Mouse (Mus musculus) adrenal gland, postnatal 36 days (tissue): Measurements from ENCODE around the gene Clec18a. TPM values are rescaled to one million over a fixed set of nuclear protein-coding genes. Genes with fewer than 3 reads are reported as not detected.
A peak's percentile ranks its signal among the peaks of the same experiment; 100 is the strongest.
"Not testable (repeated sequence)": the region's sequence is repeated elsewhere in the genome, so short reads cannot be mapped to it uniquely, and the experiment has no call there.

Experiments used
- DNase-seq, 2 experiments: peaks; one replicate each; pipeline ENCODE4 v3.0.0; 2021; ENCODE audit warnings: mixed read lengths in 1 of 2
- total RNA-seq, 2 experiments: library from RNA; stranded (reverse); gene quantifications; 2 replicates each; pipeline ENCODE4 v1.2.3; 2021

The Clec18a gene
- total RNA-seq, 2 experiments from 2014 or later, result not detected

- peak; percentile 93 for DNase-seq
Observed at GRCm38 (mm10) chr8:111056158-111056663, 36.0 kb downstream of the Clec18a start, which contains the start of gene Exosc6. Gene Exosc6 (plus strand): TSS chr8:111056339.

GRCm38 (mm10) chr8:111055661-111056060 is 36.6 kb downstream of the Clec18a start:
- no peak for DNase-seq

- DNase-seq, result no peak
Observed at GRCm38 (mm10) chr8:111055031-111055634, 37.1 kb downstream of the Clec18a start.

GRCm38 (mm10) chr8:111053827-111054518 is 38.3 kb downstream of the Clec18a start:
- peak; percentile 49 to 55 for DNase-seq

- DNase-seq, result no peak
Observed at GRCm38 (mm10) chr8:111049106-111049505, 43.1 kb downstream of the Clec18a start.

DNA sequence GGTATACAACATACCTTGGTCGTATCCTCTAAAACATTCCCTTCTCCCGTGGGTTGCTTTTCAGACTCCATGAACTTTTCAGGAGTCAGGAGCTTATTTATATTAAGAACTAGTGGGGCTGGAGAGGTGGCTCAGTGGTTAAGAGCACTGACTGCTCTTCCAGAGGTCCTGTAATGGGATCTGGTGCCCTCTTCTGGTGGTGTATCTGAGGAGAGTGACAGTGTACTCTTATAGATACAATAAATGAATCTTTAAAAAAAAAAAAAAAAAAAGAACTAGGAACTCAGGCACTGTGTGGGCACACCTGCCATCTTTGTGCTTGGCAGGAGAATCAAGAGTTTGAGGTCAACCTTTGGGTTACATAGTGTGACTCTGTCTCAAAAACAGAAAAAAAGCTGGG is 43.5 kb downstream of the Clec18a start:
- no peak for DNase-seq

- DNase-seq, result peak; percentile 58 to 59
Observed at GRCm38 (mm10) chr8:111044003-111044734, 48.1 kb downstream of the Clec18a start.

DNA sequence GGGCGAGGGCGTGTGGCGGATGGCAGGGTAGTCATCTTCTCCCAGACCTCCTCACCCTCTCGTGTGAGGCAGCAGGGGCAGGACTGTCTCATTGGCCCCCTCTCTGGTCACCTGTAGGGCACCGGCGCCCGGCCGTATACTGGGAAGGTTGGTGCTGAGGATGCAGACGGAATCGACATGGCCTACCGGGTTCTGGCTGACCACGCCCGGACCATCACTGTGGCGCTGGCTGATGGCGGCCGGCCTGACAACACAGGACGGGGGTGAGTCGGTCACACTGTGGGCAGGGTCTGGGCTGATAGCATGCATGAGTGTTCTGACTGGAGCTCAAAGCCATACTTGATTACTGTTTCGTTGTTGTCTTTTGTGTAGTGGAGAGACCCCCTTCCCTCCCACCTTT is 49.7 kb downstream of the Clec18a start:
- DNase-seq, result no peak

GRCm38 (mm10) chr8:111036591-111036990 is 55.6 kb downstream of the Clec18a start:
- DNase-seq, result no peak

- peak; percentile 52 to 53 for DNase-seq
Observed at GRCm38 (mm10) chr8:111034276-111034675, 58.0 kb downstream of the Clec18a start.

DNA sequence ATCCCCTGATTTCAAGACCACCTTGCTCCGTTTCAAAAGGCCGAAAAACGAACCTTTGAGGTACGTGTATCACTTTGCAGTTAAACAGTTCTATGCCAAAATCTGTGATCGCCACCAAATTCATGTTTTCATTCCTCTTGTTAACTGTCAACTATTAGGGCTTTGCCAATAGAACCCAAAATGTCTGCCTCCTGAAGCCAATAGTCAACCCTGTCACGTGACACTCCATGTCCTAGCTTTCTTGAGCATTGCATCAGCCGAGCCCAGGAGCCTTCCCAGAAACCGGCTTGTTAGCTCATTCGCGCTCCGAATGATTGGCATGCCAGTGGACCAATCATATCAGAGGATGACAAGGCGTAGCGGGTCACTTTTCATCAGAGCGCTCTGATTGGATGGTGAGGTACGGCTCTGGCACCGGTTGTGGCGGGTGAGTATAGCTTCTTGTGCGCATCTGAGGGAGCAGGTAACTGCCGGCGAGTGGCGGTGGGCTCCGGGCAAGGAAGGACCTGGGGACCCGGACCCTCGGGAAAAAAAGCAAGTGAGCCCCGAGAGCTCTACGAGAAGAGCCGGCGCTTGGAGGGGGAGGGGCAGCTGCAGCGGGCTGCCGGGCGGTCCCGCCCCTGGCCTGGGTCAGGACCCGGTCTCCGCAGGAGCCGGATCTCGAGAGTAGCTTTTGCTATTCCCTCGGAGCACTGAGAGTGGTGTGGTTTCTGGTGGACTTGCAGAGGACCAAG is 58.6 kb downstream of the Clec18a start:
- peak; percentile 95 to 97 for DNase-seq

DNA sequence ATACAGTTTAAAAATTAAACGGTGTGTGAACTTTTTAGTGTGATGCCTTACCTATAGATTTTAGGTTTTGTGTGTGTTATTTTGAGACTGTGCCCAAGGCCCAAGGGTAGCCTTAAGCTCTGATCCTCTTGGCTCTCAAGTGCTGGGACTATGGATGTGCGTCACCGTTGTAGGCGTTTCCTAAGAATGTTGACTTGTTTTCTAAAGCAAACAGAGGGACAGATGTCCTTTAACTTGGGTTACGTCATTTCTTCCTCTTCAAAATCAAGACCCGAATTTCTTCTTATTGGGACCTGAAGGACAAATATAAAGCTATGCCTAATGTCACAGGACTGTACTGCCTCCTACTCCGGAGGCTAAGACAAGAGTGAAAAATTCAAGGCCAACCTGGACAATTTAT is 59.3 kb downstream of the Clec18a start, which contains the start of gene Aars:
Gene Aars, plus strand, starts transcription at position 229 of the 400 bp plus-strand sequence.
- no peak for DNase-seq

GRCm38 (mm10) chr8:111031572-111031971 is 60.7 kb downstream of the Clec18a start, which contains the start of gene Ddx19b:
Gene Ddx19b (minus strand): TSS chr8:111031751.
- no peak for DNase-seq

DNA sequence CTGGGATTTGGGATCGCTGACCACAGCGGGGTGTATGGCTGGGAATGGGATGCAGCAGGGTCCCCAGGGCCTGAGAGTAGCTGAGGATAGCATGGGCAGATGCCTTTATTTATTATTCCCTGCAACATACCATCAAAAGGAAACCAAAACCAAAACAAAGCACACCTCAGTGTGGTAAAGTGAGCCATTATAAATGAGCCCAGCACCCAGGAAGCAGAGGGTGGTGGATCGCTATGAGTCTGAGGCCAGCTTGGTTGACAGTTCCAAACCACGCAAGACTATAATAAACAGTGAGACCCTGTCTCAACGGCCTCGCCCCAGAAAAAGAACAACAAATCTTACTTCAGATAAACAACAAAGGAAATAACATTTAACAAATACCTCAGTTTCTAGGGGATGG is 62.2 kb downstream of the Clec18a start:
- no peak for DNase-seq

DNA sequence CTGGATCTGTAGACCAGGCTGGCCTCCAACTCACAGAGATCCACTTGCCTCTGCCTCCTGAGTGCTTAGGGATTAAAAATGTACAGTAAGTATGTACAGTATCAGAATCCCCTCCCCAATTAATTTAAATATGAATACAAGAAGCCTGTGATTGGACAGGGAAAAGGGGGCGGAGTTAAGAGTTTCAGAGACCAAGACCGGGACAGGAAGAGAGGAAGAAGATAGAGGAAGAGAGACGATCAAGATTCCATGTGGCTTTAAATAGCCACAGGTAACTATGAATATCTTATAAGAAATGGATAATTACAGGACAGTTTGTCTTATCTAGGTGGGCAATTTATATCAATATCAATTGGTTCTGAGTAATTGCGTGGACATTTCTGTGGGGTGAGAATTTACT is 62.6 kb downstream of the Clec18a start:
- DNase-seq, result no peak

DNA sequence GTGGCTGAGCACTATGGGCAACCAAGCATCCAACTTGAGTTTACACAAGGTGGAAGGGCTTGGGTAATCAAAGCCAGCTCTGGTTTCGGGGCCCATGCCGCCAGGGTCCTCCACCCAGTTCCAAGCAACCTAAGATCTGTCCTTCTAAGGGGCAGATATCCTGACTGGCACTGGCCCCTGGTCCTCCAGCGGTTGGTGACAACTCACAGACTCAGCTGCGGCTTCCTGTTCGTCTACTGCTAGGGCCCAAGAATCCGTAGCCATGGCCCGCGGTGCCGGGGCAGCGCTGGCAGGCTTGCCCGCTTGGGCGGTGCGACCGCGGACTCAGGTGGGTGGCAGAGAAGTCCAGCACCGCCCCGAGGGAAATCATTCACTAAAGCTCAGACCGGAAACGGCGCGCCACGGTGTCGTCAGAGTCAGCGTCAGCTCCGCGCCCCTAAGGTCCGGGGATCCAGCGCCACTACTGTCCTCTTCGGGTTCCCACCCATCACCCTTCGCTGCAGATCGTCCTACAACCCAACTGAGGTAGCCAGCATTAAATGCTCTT is 64.8 kb downstream of the Clec18a start:
- peak; percentile 94 to 95 for DNase-seq

DNA sequence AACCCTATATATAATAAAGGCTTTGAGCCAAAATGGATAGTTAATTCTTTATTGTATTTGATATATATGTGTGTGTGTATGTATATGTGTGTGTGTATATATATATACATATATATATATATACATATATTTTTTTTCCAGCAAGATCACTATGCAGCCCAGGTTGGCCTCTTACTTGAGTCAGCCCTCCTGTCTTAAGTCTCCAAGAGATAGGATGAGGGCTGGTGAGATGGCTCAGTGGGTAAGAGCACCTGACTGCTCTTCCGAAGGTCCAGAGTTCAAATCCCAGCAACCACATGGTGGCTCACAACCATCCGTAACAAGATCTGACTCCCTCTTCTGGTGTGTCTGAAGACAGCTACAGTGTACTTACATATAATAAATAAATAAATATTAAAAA is 65.6 kb downstream of the Clec18a start:
- not testable (repeated sequence) for DNase-seq

DNA sequence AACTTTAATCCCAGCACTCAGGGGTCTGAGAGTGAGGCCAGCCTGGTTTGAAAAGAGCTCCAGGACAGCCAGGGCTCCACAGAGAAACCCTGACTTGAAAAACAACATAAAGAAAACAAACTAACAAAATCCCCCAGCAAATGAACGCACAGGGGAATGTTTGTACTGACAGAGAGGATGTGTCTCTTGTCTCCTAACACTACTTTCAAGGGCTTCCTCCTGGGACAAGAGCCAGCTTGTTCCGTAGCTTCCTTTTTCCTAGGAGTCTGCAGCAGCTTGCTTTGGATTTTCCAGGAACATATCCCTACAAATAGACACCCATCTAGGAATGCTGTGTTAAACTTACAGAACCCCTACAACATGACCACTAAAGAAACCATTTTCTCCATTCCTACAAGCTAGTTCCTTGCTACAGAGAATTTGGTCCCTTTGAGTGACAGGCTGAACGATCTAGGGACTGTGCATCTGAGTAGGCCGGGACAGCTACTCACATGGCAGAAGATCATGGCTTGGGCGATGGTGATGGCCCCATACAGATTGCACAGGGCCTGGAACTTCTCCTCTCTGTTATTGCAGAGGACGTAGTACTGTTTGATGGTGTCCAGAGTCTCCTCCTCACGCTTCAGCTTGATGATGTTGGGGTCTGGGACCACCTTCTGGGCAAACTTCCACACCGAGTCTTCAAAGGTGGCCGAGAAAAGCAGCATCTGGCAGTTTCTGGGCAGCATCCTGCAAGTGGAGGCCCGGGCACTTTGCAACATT is 81.8 kb downstream of the Clec18a start:
- DNase-seq, result not testable (repeated sequence)
